Mouse (Mus musculus) liver, adult 2 months (tissue): Measurements from ENCODE around the gene Idnk.

Experiments
- CTCF ChIP-seq: fragments of 200-500 bp; IDR thresholded peaks from 2 replicates; pipeline ENCODE4 v1.5.1; 2011; ENCODE audit warnings: low read depth, low read length, control low read depth
- POLR2A ChIP-seq: fragments of 200-500 bp; IDR thresholded peaks from 2 replicates; pipeline ENCODE4 v1.6.1; 2011; ENCODE audit warnings: low read length, control low read depth; ENCODE audit not compliant: insufficient read depth; ENCODE audit errors: extremely low read depth

DNA sequence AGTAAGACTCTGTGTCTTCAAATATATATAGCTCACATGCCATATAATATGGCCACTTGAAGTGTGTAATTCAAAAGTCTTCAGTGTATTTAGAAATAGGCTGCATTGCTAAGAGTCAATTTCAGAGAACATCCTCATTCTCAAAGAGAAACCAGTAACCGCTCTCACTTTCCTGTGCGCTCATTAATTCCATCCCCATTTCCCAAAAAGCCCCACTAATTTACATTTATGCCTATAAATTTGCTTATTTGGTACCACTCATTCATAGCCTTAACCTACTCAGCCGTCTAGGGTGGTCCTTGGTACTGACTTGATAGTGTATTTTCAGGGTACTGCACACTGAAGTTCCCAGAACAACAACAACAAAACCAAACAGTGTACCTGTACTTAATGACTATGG lies 44.5 kb downstream of the Idnk start:
- TF ChIP-seq CTCF (no peak), POLR2A (no peak)
